Mouse (Mus musculus) thymus, adult 2 months (tissue): ENCODE data around the gene Ccdc155.

ENCODE experiments used
- CTCF ChIP-seq: fragments of 200-500 bp; IDR thresholded peaks from 2 replicates; pipeline ENCODE4 v1.5.1; 2012; ENCODE audit warnings: mild to moderate bottlenecking, control low read depth, low read length, moderate library complexity, borderline replicate concordance; ENCODE audit not compliant: control insufficient read depth, poor library complexity, insufficient read depth; ENCODE audit errors: extremely low read depth
- POLR2A ChIP-seq: fragments of 200-500 bp; IDR thresholded peaks from 2 replicates; pipeline ENCODE4 v1.6.1; 2012; ENCODE audit warnings: mild to moderate bottlenecking, low read length, control low read depth, moderate library complexity; ENCODE audit not compliant: control insufficient read depth, poor library complexity, insufficient read depth; ENCODE audit errors: extremely low read depth

- TF ChIP-seq CTCF (no peak), POLR2A (no peak)
Observed at GRCm38 (mm10) chr7:45162996-45163615, 41.6 kb downstream of the Ccdc155 start.
